Mouse (Mus musculus) cerebellum, adult 11-12 months (tissue): ENCODE results near the gene Srgap3.

Experiments used
- DNase-seq: peaks from one replicate; pipeline ENCODE4 v3.0.0; 2022

Gene Srgap3

GRCm38 (mm10) chr6:112948416-112948815, 1.4 kb upstream of the Srgap3 start:
- DNase-seq, result no peak

GRCm38 (mm10) chr6:112946021-112946811, 850 bp downstream of the Srgap3 start:
- peak; percentile 60 for DNase-seq

- peak; percentile 66 for DNase-seq
Measured at GRCm38 (mm10) chr6:112945181-112945751, 1.8 kb downstream of the Srgap3 start.

- peak; percentile 82 for DNase-seq
Measured at GRCm38 (mm10) chr6:112943596-112944245, 3.3 kb downstream of the Srgap3 start.

GRCm38 (mm10) chr6:112939281-112939680, 7.8 kb downstream of the Srgap3 start:
- DNase-seq, result no peak

- no peak for DNase-seq
Measured at GRCm38 (mm10) chr6:112937791-112938190, 9.3 kb downstream of the Srgap3 start.

GRCm38 (mm10) chr6:112934501-112934900, 12.6 kb downstream of the Srgap3 start:
- no peak for DNase-seq

GRCm38 (mm10) chr6:112932611-112933010, 14.5 kb downstream of the Srgap3 start:
- DNase-seq, result no peak

- no peak for DNase-seq
Measured at GRCm38 (mm10) chr6:112930011-112930451, 17.0 kb downstream of the Srgap3 start.

- no peak for DNase-seq
Measured at GRCm38 (mm10) chr6:112929291-112929984, 17.6 kb downstream of the Srgap3 start.

- no peak for DNase-seq
Measured at GRCm38 (mm10) chr6:112928841-112929240, 18.2 kb downstream of the Srgap3 start.

- no peak for DNase-seq
Measured at GRCm38 (mm10) chr6:112927341-112927740, 19.7 kb downstream of the Srgap3 start.

GRCm38 (mm10) chr6:112926011-112926410, 21.1 kb downstream of the Srgap3 start:
- DNase-seq, result no peak

- peak; percentile 55 for DNase-seq
Measured at GRCm38 (mm10) chr6:112925234-112925975, 21.7 kb downstream of the Srgap3 start.

GRCm38 (mm10) chr6:112924606-112925141, 22.4 kb downstream of the Srgap3 start:
- no peak for DNase-seq

GRCm38 (mm10) chr6:112920619-112921195, 26.4 kb downstream of the Srgap3 start:
- DNase-seq, result no peak

- no peak for DNase-seq
Measured at GRCm38 (mm10) chr6:112917717-112918116, 29.3 kb downstream of the Srgap3 start.

- DNase-seq, result no peak
Measured at GRCm38 (mm10) chr6:112916243-112916642, 30.8 kb downstream of the Srgap3 start.

GRCm38 (mm10) chr6:112912552-112912951, 34.5 kb downstream of the Srgap3 start:
- no peak for DNase-seq

GRCm38 (mm10) chr6:112909711-112910110, 37.4 kb downstream of the Srgap3 start:
- no peak for DNase-seq

GRCm38 (mm10) chr6:112907887-112908584, 39.0 kb downstream of the Srgap3 start:
- no peak for DNase-seq
